Mouse (Mus musculus) activated CD4-positive, CD25-positive, alpha-beta regulatory T cell, adult 4 months (primary cell): ENCODE measurements around the gene Vasp. TPM values are rescaled to one million over a fixed set of nuclear protein-coding genes. Genes with fewer than 3 reads are reported as not detected.

ENCODE experiments used
- ATAC-seq: one replicate; pipeline ENCODE4 v1.8.0; 2017
- polyA plus RNA-seq, 2 experiments: library from polyadenylated mRNA; unstranded; fragments of 100-300 nt; shearing (Covaris generic); gene quantifications; one replicate each; pipeline ENCODE4 v1.2.1; 2017

Gene Vasp
- polyA plus RNA-seq, 2 experiments from 2014 or later = 96.0 to 113 TPM

GRCm38 (mm10) chr7:19270509-19271237 is 944 bp downstream of the Vasp start:
- ATAC-seq = no peak

GRCm38 (mm10) chr7:19269721-19270441 is 1.7 kb downstream of the Vasp start:
- no peak for ATAC-seq

- ATAC-seq = peak; percentile 7
Measured at GRCm38 (mm10) chr7:19268993-19269681, 2.5 kb downstream of the Vasp start.

GRCm38 (mm10) chr7:19267051-19267450 is 4.6 kb downstream of the Vasp start:
- no peak for ATAC-seq

GRCm38 (mm10) chr7:19265928-19266822 is 5.4 kb downstream of the Vasp start:
- peak; percentile 49 for ATAC-seq

GRCm38 (mm10) chr7:19265147-19265546 is 6.5 kb downstream of the Vasp start:
- ATAC-seq = no peak

GRCm38 (mm10) chr7:19258336-19258735 is 13.3 kb downstream of the Vasp start:
- ATAC-seq = no peak

- no peak for ATAC-seq
Measured at GRCm38 (mm10) chr7:19257390-19258022, 14.1 kb downstream of the Vasp start.

GRCm38 (mm10) chr7:19256567-19256966 is 15.1 kb downstream of the Vasp start:
- ATAC-seq = peak; percentile 65

- ATAC-seq = no peak
Measured at GRCm38 (mm10) chr7:19255395-19255794, 16.2 kb downstream of the Vasp start.

- ATAC-seq = no peak
Measured at GRCm38 (mm10) chr7:19253437-19253836, 18.2 kb downstream of the Vasp start.

GRCm38 (mm10) chr7:19252078-19252477 is 19.5 kb downstream of the Vasp start:
- no peak for ATAC-seq

- no peak for ATAC-seq
Measured at GRCm38 (mm10) chr7:19247511-19247910, 24.1 kb downstream of the Vasp start.

GRCm38 (mm10) chr7:19246855-19247254 is 24.8 kb downstream of the Vasp start:
- no peak for ATAC-seq

GRCm38 (mm10) chr7:19245083-19245482 is 26.5 kb downstream of the Vasp start:
- ATAC-seq = no peak

- ATAC-seq = no peak
Measured at GRCm38 (mm10) chr7:19243858-19244257, 27.8 kb downstream of the Vasp start.

GRCm38 (mm10) chr7:19242005-19242404 is 29.6 kb downstream of the Vasp start:
- no peak for ATAC-seq

- no peak for ATAC-seq
Measured at GRCm38 (mm10) chr7:19240905-19241463, 30.6 kb downstream of the Vasp start.

GRCm38 (mm10) chr7:19239986-19240385 is 31.6 kb downstream of the Vasp start:
- no peak for ATAC-seq

GRCm38 (mm10) chr7:19239423-19239822 is 32.2 kb downstream of the Vasp start:
- ATAC-seq = peak; percentile 89

GRCm38 (mm10) chr7:19238344-19238743 is 33.3 kb downstream of the Vasp start:
- no peak for ATAC-seq

GRCm38 (mm10) chr7:19236411-19236810 is 35.2 kb downstream of the Vasp start:
- ATAC-seq = no peak
